Mouse (Mus musculus): ENCODE measurements around the gene BC025446.

BC025446 gene

GRCm38 (mm10) chr15:75215778-75216691 is at the start of gene BC025446:
TSS of gene BC025446 (plus strand) at chr15:75216376.
- no peak for DNase-seq

- DNase-seq, result peak; percentile 18
Measured at GRCm38 (mm10) chr15:75175506-75175905, 40.7 kb upstream of the BC025446 start.

- no peak for DNase-seq
Measured at GRCm38 (mm10) chr15:75186291-75186690, 29.9 kb upstream of the BC025446 start.

GRCm38 (mm10) chr15:75189116-75189515 is 27.1 kb upstream of the BC025446 start:
- DNase-seq, result peak; percentile 9

- peak; percentile 40 for DNase-seq
Measured at GRCm38 (mm10) chr15:75190560-75190959, 25.6 kb upstream of the BC025446 start.

GRCm38 (mm10) chr15:75216831-75217230 is 655 bp downstream of the BC025446 start:
- no peak for DNase-seq

- no peak for DNase-seq
Measured at GRCm38 (mm10) chr15:75221942-75222341, 5.8 kb downstream of the BC025446 start.

GRCm38 (mm10) chr15:75237736-75238288 is 21.6 kb downstream of the BC025446 start:
- no peak for DNase-seq

- no peak for DNase-seq
Measured at GRCm38 (mm10) chr15:75240558-75240957, 24.4 kb downstream of the BC025446 start.

- no peak for DNase-seq
Measured at GRCm38 (mm10) chr15:75242756-75243640, 26.8 kb downstream of the BC025446 start.

GRCm38 (mm10) chr15:75254671-75255070 is 38.5 kb downstream of the BC025446 start:
- DNase-seq, result no peak

GRCm38 (mm10) chr15:75265863-75266262 is 49.7 kb downstream of the BC025446 start:
- no peak for DNase-seq

- DNase-seq, result no peak
Measured at GRCm38 (mm10) chr15:75266626-75267025, 50.5 kb downstream of the BC025446 start.

GRCm38 (mm10) chr15:75268121-75268520 is 51.9 kb downstream of the BC025446 start, which contains the start of gene Ly6f:
TSS of gene Ly6f (plus strand) at chr15:75268421.
- no peak for DNase-seq

GRCm38 (mm10) chr15:75268916-75269829 is 53.0 kb downstream of the BC025446 start:
- no peak for DNase-seq

- DNase-seq, result no peak
Measured at GRCm38 (mm10) chr15:75270169-75270568, 54.0 kb downstream of the BC025446 start.

- no peak for DNase-seq
Measured at GRCm38 (mm10) chr15:75270691-75271362, 54.7 kb downstream of the BC025446 start.

- DNase-seq, result no peak
Measured at GRCm38 (mm10) chr15:75271426-75271825, 55.2 kb downstream of the BC025446 start.

- DNase-seq, result no peak
Measured at GRCm38 (mm10) chr15:75271891-75272290, 55.7 kb downstream of the BC025446 start.

Measured in lung, postnatal 36 days (tissue).